8 mouse cellular contexts compared by ENCODE assay signal in genomic region chr14:19752276-19752675, GRCm38 (mm10). TPM values are rescaled to one million over a fixed set of nuclear protein-coding genes. Genes with fewer than 3 reads are reported as not detected.
DNase-seq lines count a peak whose midpoint lies in the region; ATAC-seq and TF ChIP-seq lines count a peak whose summit lies in the region.

No protein-coding gene starts in this region.

- no peak overlapping the region for H3K27ac ChIP-seq in lung, embryonic 14.5 days (ENCODE audit: low read depth)
- no peak overlapping the region for H3K27ac ChIP-seq in forebrain, postnatal 0 days (ENCODE audit: low read depth, low read length)
- no peak overlapping the region for H3K27ac ChIP-seq in limb, embryonic 14.5 days (replicated peaks; ENCODE audit: low read depth, low read length)
- H3K27ac ChIP-seq in stomach, embryonic 14.5 days (ENCODE audit: low read length): no peak overlapping the region

- peak; percentile 56 for DNase-seq in lung, embryonic 14.5 days
- no peak for DNase-seq in lung, adult 18-20 months
- no peak for DNase-seq in forebrain, postnatal 0 days
- no peak for DNase-seq in limb, embryonic 14.5 days (ENCODE audit: low spot score)
- DNase-seq in MN1 (ENCODE audit: low spot score): no peak
- DNase-seq in urinary bladder, postnatal 25 days (ENCODE audit: low spot score): no peak
- no peak for DNase-seq in layer of hippocampus, adult 11-12 months (ENCODE audit: low spot score)

- ATAC-seq in lung, embryonic 14.5 days (ENCODE audit: insufficient read depth): 0 out of 2 replicates have a peak, but pooled peaks have one; percentile 10
- ATAC-seq in forebrain, postnatal 0 days: no peak
- no peak for ATAC-seq in limb, embryonic 14.5 days (ENCODE audit: low FRiP score, low read depth)
- ATAC-seq in stomach, embryonic 14.5 days (ENCODE audit: insufficient number of reproducible peaks, insufficient read depth, low FRiP score, low read depth): no peak

- H3K9ac ChIP-seq in lung, embryonic 14.5 days: peak overlapping the region; percentile 64
- peak overlapping the region; percentile 11; the same call in 1 of the 2 replicates for H3K9ac ChIP-seq in forebrain, postnatal 0 days
- H3K9ac ChIP-seq in limb, embryonic 14.5 days (ENCODE audit: low read depth, low read length, severe bottlenecking): peak overlapping the region; percentile 62
- peak overlapping the region; percentile 34 for H3K9ac ChIP-seq in stomach, embryonic 14.5 days (replicated peaks; ENCODE audit: low read depth, low read length)

- H3K9me3 ChIP-seq in lung, embryonic 14.5 days (ENCODE audit: low read depth, low read length): no peaks in the 10 kb centered on the region
- no peaks in the 10 kb centered on the region for H3K9me3 ChIP-seq in forebrain, postnatal 0 days (ENCODE audit: low read length)
- H3K9me3 ChIP-seq in limb, embryonic 14.5 days (ENCODE audit: control insufficient read depth, low read length): no peaks in the 10 kb centered on the region
- H3K9me3 ChIP-seq in stomach, embryonic 14.5 days (ENCODE audit: control insufficient read depth, low read depth, low read length): no peaks in the 10 kb centered on the region

- peaks cover 21% of the 10 kb centered on the region; the same call in 1 of the 2 replicates for H3K36me3 ChIP-seq in lung, embryonic 14.5 days (ENCODE audit: insufficient read depth)
- no peaks in the 10 kb centered on the region for H3K36me3 ChIP-seq in forebrain, postnatal 0 days (ENCODE audit: insufficient read depth)
- peaks cover 9% of the 10 kb centered on the region; the same call in 1 of the 2 replicates for H3K36me3 ChIP-seq in limb, embryonic 14.5 days (ENCODE audit: control insufficient read depth, insufficient read depth, low read length)
- no peaks in the 10 kb centered on the region; the same call in 1 of the 2 replicates for H3K36me3 ChIP-seq in stomach, embryonic 14.5 days (ENCODE audit: control insufficient read depth, insufficient read depth, low read length)

- peak overlapping the region; percentile 83 for H3K4me2 ChIP-seq in lung, embryonic 14.5 days
- H3K4me2 ChIP-seq in forebrain, postnatal 0 days (ENCODE audit: low read depth): peak overlapping the region; percentile 87
- H3K4me2 ChIP-seq in limb, embryonic 14.5 days (replicated peaks; ENCODE audit: low read depth, low read length, severe bottlenecking): peak overlapping the region; percentile 88
- peak overlapping the region; percentile 85 for H3K4me2 ChIP-seq in stomach, embryonic 14.5 days (replicated peaks; ENCODE audit: low read depth, low read length)

- 3% methylated on average over 21 of the region's 21 CpGs for WGBS in lung, embryonic 14.5 days
- 7% methylated on average over 21 of the region's 21 CpGs for WGBS in forebrain, postnatal 0 days
- 4% methylated on average over 21 of the region's 21 CpGs for WGBS in limb, embryonic 14.5 days
- WGBS in stomach, embryonic 14.5 days: 4% methylated on average over 21 of the region's 21 CpGs

- peak overlapping the region; percentile 59 for H3K4me3 ChIP-seq in lung, embryonic 14.5 days (ENCODE audit: low read depth, low read length)
- H3K4me3 ChIP-seq in forebrain, postnatal 0 days (ENCODE audit: low read depth, low read length): peak overlapping the region; percentile 49
- peak overlapping the region; percentile 61 for H3K4me3 ChIP-seq in limb, embryonic 14.5 days (replicated peaks; ENCODE audit: low read length)
- peak overlapping the region; percentile 61 for H3K4me3 ChIP-seq in stomach, embryonic 14.5 days (ENCODE audit: low read depth, low read length)

- no peak for TF ChIP-seq CTCF in lung, embryonic 14.5 days (IDR thresholded peaks at IDR 0.05; ENCODE audit: low read depth)
- no peak for TF ChIP-seq CTCF in forebrain, postnatal 0 days (IDR thresholded peaks at IDR 0.05; ENCODE audit: low read depth)

- H3K4me1 ChIP-seq in lung, embryonic 14.5 days (ENCODE audit: insufficient read depth): peaks cover 13% of the 10 kb centered on the region; the same call in 1 of the 2 replicates
- H3K4me1 ChIP-seq in forebrain, postnatal 0 days (ENCODE audit: insufficient read depth): no peaks in the 10 kb centered on the region; the same call in 1 of the 2 replicates
- H3K4me1 ChIP-seq in limb, embryonic 14.5 days (ENCODE audit: control insufficient read depth, insufficient read depth, low read length): peaks cover 20% of the 10 kb centered on the region
- peaks cover 15% of the 10 kb centered on the region; the same call in 1 of the 2 replicates for H3K4me1 ChIP-seq in stomach, embryonic 14.5 days (ENCODE audit: control insufficient read depth, insufficient read depth, low read length)

- H3K27me3 ChIP-seq in lung, embryonic 14.5 days (ENCODE audit: insufficient read depth, low read length): peaks cover 14% of the 10 kb centered on the region
- H3K27me3 ChIP-seq in forebrain, postnatal 0 days (ENCODE audit: insufficient read depth, low read length): peaks cover 24% of the 10 kb centered on the region; the same call in 1 of the 2 replicates
- H3K27me3 ChIP-seq in limb, embryonic 14.5 days (ENCODE audit: control insufficient read depth, insufficient read depth, low read length): no peaks in the 10 kb centered on the region
- H3K27me3 ChIP-seq in stomach, embryonic 14.5 days (ENCODE audit: control insufficient read depth, insufficient read depth, low read length): no peaks in the 10 kb centered on the region

- TF ChIP-seq POLR2A in limb, embryonic 14.5 days (IDR thresholded peaks at IDR 0.05; ENCODE audit: borderline replicate concordance, extremely low read depth, insufficient read depth, insufficient read length): no peak

RNA-seq across cellular contexts. Expression of gene Nid2, which starts 1.2 kb away (rescaled TPM):
- polyA plus RNA-seq in lung, embryonic 14.5 days (2014; fragmentation: Nextera tagmentation; extraction: Ambion mirVana): 111 and 117 TPM in 2 replicates
- 17.3 and 26.8 TPM in 2 replicates for total RNA-seq in forebrain, postnatal 0 days (2014; rRNA removed)
- polyA plus RNA-seq in forebrain, postnatal 0 days (2015; fragmentation: Nextera tagmentation; extraction: Ambion mirVana): 18.5 and 18.6 TPM in 2 replicates
- polyA plus RNA-seq in limb, embryonic 14.5 days (2012; rRNA removed): 87.3 and 105 TPM in 2 replicates
- polyA plus RNA-seq in limb, embryonic 14.5 days (2014; fragmentation: Nextera tagmentation; extraction: Ambion mirVana): 107 and 112 TPM in 2 replicates
- 81.2 and 90.5 TPM in 2 replicates for polyA plus RNA-seq in stomach, embryonic 14.5 days (2014; fragmentation: Nextera tagmentation; extraction: Ambion mirVana)

Comparison
In these comparisons a context has a peak if more than half of its experiments do, and no peak if none do; other contexts are left out.
1. H3K9ac ChIP-seq: peak in every context shown above with its lines; median percentile 64 in lung, embryonic 14.5 days; 62 in limb, embryonic 14.5 days; 34 in stomach, embryonic 14.5 days; 11 in forebrain, postnatal 0 days.